ENCODE assay signal across 9 mouse cellular contexts in genomic region chr6:91979301-91979996, GRCm38 (mm10). TPM values are rescaled to one million over a fixed set of nuclear protein-coding genes. Genes with fewer than 3 reads are reported as not detected.
DNase-seq lines count a peak whose midpoint lies in the region; ATAC-seq and TF ChIP-seq lines count a peak whose summit lies in the region.
"Had no signal": no experiment of that assay in that cellular context is flagged by ENCODE, and none has a peak within 500 bp of the region (broad histone marks: within the 10 kb centered on the region; RNA-seq: fewer than 3 reads in every experiment).

No protein-coding gene starts in this region.

- peak; percentile 26 to 52 for DNase-seq in heart, adult 2 months
- DNase-seq in heart, adult 8-10 months (ENCODE audit: low spot score): no peak
- DNase-seq in forebrain, embryonic 11.5 days (ENCODE audit: low spot score): peak; percentile 59
- no peak for DNase-seq in ovary, postnatal 14 days (ENCODE audit: low spot score)
- DNase-seq in spleen, postnatal 4 days (ENCODE audit: low spot score in 2 of 2): no peak
- no peak for DNase-seq in yolk sac, embryonic 10.5 days (ENCODE audit: low spot score)

- peak overlapping the region; percentile 95 for H3K9ac ChIP-seq in heart, adult 2 months (ENCODE audit: low read depth, low read length)
- peak overlapping the region; percentile 56 for H3K9ac ChIP-seq in forebrain, embryonic 11.5 days (ENCODE audit: low read length)
- peak overlapping the region; percentile 71 for H3K9ac ChIP-seq in intestine, embryonic 16.5 days (ENCODE audit: low read depth, low read length)
- peak overlapping the region; percentile 72 for H3K9ac ChIP-seq in midbrain, embryonic 13.5 days (replicated peaks)

- 0 out of 2 replicates have a peak, but pooled peaks cover 3% of the 10 kb centered on the region for H3K27me3 ChIP-seq in heart, adult 2 months (ENCODE audit: control insufficient read depth, insufficient read depth, low read length)
- H3K27me3 ChIP-seq in forebrain, embryonic 11.5 days (ENCODE audit: control insufficient read depth, insufficient read depth, low read length): peaks cover 9% of the 10 kb centered on the region; the same call in 1 of the 2 replicates
- peaks cover 34% of the 10 kb centered on the region for H3K27me3 ChIP-seq in intestine, embryonic 16.5 days (replicated peaks; ENCODE audit: control insufficient read depth, insufficient read depth, low read length)
- peaks cover 35% of the 10 kb centered on the region for H3K27me3 ChIP-seq in midbrain, embryonic 13.5 days

- intact Hi-C loops in heart, adult 2 months (cut with DNase I): loop anchor here (2.0 kb wide), 3 partner anchors 19 to 87 kb away; no protein-coding TSS in a partner anchor

- no peak for TF ChIP-seq CTCF in heart, adult 2 months (IDR thresholded peaks at IDR 0.05)

- no peak for ATAC-seq in forebrain, embryonic 11.5 days (replicated peaks; ENCODE audit: low FRiP score)
- ATAC-seq in intestine, embryonic 16.5 days: 0 out of 2 replicates have a peak, but pooled peaks have one; percentile 21
- peak; percentile 15; the same call in 1 of the 2 replicates for ATAC-seq in midbrain, embryonic 13.5 days

- peak overlapping the region; percentile 89 for H3K4me2 ChIP-seq in forebrain, embryonic 11.5 days (ENCODE audit: low read depth, low read length, severe bottlenecking)
- H3K4me2 ChIP-seq in intestine, embryonic 16.5 days (ENCODE audit: low read depth, low read length): peak overlapping the region; percentile 94
- peak overlapping the region; percentile 89 for H3K4me2 ChIP-seq in midbrain, embryonic 13.5 days (replicated peaks)

- TF ChIP-seq EP300 in heart, adult 2 months (IDR thresholded peaks at IDR 0.05; ENCODE audit: insufficient read depth, low read depth, low read length): no peak

- H3K27ac ChIP-seq in heart, adult 2 months: peak overlapping the region; percentile 97
- no peak overlapping the region for H3K27ac ChIP-seq in forebrain, embryonic 11.5 days (ENCODE audit: low read depth, low read length)
- no peak overlapping the region for H3K27ac ChIP-seq in intestine, embryonic 16.5 days (ENCODE audit: low read length)
- H3K27ac ChIP-seq in midbrain, embryonic 13.5 days: no peak overlapping the region

- peaks cover 13% of the 10 kb centered on the region for H3K4me1 ChIP-seq in heart, adult 2 months (ENCODE audit: control insufficient read depth, insufficient read depth, low read length)
- no peaks in the 10 kb centered on the region for H3K4me1 ChIP-seq in forebrain, embryonic 11.5 days (replicated peaks; ENCODE audit: control insufficient read depth, insufficient read depth, low read length)
- H3K4me1 ChIP-seq in intestine, embryonic 16.5 days (ENCODE audit: control insufficient read depth, insufficient read depth, low read length): peaks cover 8% of the 10 kb centered on the region
- H3K4me1 ChIP-seq in midbrain, embryonic 13.5 days (replicated peaks): peaks cover 10% of the 10 kb centered on the region

- no peak for TF ChIP-seq POLR2A in heart, adult 2 months (IDR thresholded peaks at IDR 0.05; ENCODE audit: insufficient read depth, low read depth, low read length)

- peak overlapping the region; percentile 88 for H3K4me3 ChIP-seq in heart, adult 2 months
- peak overlapping the region; percentile 57 for H3K4me3 ChIP-seq in forebrain, embryonic 11.5 days (ENCODE audit: low read depth, low read length)
- peak overlapping the region; percentile 56 for H3K4me3 ChIP-seq in intestine, embryonic 16.5 days (ENCODE audit: low read length)
- peak overlapping the region; percentile 58 for H3K4me3 ChIP-seq in midbrain, embryonic 13.5 days (replicated peaks)

- H3K9me3 ChIP-seq in forebrain, embryonic 11.5 days (ENCODE audit: control insufficient read depth, low read length): no peaks in the 10 kb centered on the region
- H3K9me3 ChIP-seq in intestine, embryonic 16.5 days (ENCODE audit: control insufficient read depth, low read length): no peaks in the 10 kb centered on the region
- H3K9me3 ChIP-seq in midbrain, embryonic 13.5 days: no peaks in the 10 kb centered on the region

- WGBS in heart, adult 2 months: 11% methylated on average over 23 of the region's 23 CpGs
- 9% methylated on average over 23 of the region's 23 CpGs for WGBS in forebrain, embryonic 11.5 days
- WGBS in intestine, embryonic 16.5 days: 10% methylated on average over 23 of the region's 23 CpGs
- WGBS in midbrain, embryonic 13.5 days: 11% methylated on average over 23 of the region's 23 CpGs

- H3K79me2 ChIP-seq in heart, adult 2 months (replicated peaks; ENCODE audit: control insufficient read depth, insufficient read depth, low read length): peaks cover 1% of the 10 kb centered on the region; the same call in 1 of the 2 replicates

- H3K36me3 ChIP-seq in heart, adult 2 months (ENCODE audit: control insufficient read depth, insufficient read depth, low read length): no peaks in the 10 kb centered on the region
- H3K36me3 ChIP-seq in forebrain, embryonic 11.5 days (ENCODE audit: control insufficient read depth, insufficient read depth, low read length): no peaks in the 10 kb centered on the region
- H3K36me3 ChIP-seq in intestine, embryonic 16.5 days (ENCODE audit: control insufficient read depth, insufficient read depth, low read length): no peaks in the 10 kb centered on the region
- H3K36me3 ChIP-seq in midbrain, embryonic 13.5 days: no peaks in the 10 kb centered on the region

RNA-seq across cellular contexts. Expression of gene Fgd5, which starts 0.8 kb away (rescaled TPM):
- 10 to 100 TPM; 21.0 to 21.8 TPM for total RNA-seq in heart, adult 2 months (2021)
- 12.7 and 18.4 TPM in 2 replicates for polyA plus RNA-seq in heart, adult 2 months (2012; rRNA removed)
- total RNA-seq in heart, adult 8-10 months (2022): 10 to 100 TPM; 18.1 to 25.7 (median 20.8) TPM
- polyA plus RNA-seq in forebrain, embryonic 11.5 days (2014; fragmentation: Nextera tagmentation; extraction: Ambion mirVana): 6.3 and 6.6 TPM in 2 replicates
- polyA plus RNA-seq in intestine, embryonic 16.5 days (2015; fragmentation: Nextera tagmentation; extraction: Ambion mirVana): 6.0 and 6.5 TPM in 2 replicates
- polyA plus RNA-seq in midbrain, embryonic 13.5 days (2015; fragmentation: Nextera tagmentation; extraction: Ambion mirVana): 7.3 and 8.0 TPM in 2 replicates
- total RNA-seq: CH12.LX had no signal

Comparison
In these comparisons a context has a peak if more than half of its experiments do, and no peak if none do; other contexts are left out.
1. DNase-seq: peak in heart, adult 2 months (2 of 2) and forebrain, embryonic 11.5 days (single experiment); none in heart, adult 8-10 months (single experiment), ovary, postnatal 14 days (single experiment), spleen, postnatal 4 days (0 of 2) and yolk sac, embryonic 10.5 days (single experiment).
2. Peak in every context shown above with its lines, with median percentiles within 50 percentile points of each other: H3K4me3 ChIP-seq, H3K9ac ChIP-seq and H3K4me2 ChIP-seq.